Mouse (Mus musculus) forebrain, postnatal 0 days (tissue): ENCODE measurements around the gene P3h3. TPM values are rescaled to one million over a fixed set of nuclear protein-coding genes. Genes with fewer than 3 reads are reported as not detected.

Experiments
- ATAC-seq: fragments of 200-750 bp; cut with Nextera tagmentation; 2 replicates; pipeline ENCODE4 v1.8.0; 2017; ENCODE audit warnings: mild to moderate bottlenecking, moderate library complexity
- DNase-seq: peaks from one replicate; pipeline ENCODE4 v3.0.0-alpha.2; 2015
- H3K27ac ChIP-seq: fragments of 300-500 bp; sonication (generic); 2 replicates; pipeline ENCODE4 v1.5.1; 2014; ENCODE audit warnings: low read depth, mild to moderate bottlenecking, antibody characterized with exemption, low read length, moderate library complexity, mixed read lengths
- H3K27me3 ChIP-seq: fragments of 300-500 bp; sonication (generic); 2 replicates; pipeline ENCODE4 v1.6.1; 2014; ENCODE audit warnings: mild to moderate bottlenecking, low read length, mixed read lengths; ENCODE audit not compliant: insufficient read depth
- H3K36me3 ChIP-seq: fragments of 300-500 bp; sonication (generic); 2 replicates; pipeline ENCODE4 v1.6.1; 2014; ENCODE audit warnings: mild to moderate bottlenecking, moderate library complexity; ENCODE audit not compliant: insufficient read depth
- H3K4me1 ChIP-seq: fragments of 300-500 bp; sonication (generic); 2 replicates; pipeline ENCODE4 v1.6.1; 2014; ENCODE audit warnings: antibody characterized with exemption; ENCODE audit not compliant: insufficient read depth
- H3K4me2 ChIP-seq: fragments of 300-500 bp; sonication (generic); 2 replicates; pipeline ENCODE4 v1.6.1; 2014; ENCODE audit warnings: low read depth, mild to moderate bottlenecking, moderate library complexity
- H3K4me3 ChIP-seq: fragments of 300-500 bp; sonication (generic); 2 replicates; pipeline ENCODE4 v1.5.1; 2014; ENCODE audit warnings: low read depth, low read length, mixed read lengths
- H3K9ac ChIP-seq: fragments of 300-500 bp; sonication (generic); 2 replicates; pipeline ENCODE4 v1.6.1; 2014; ENCODE audit warnings: mild to moderate bottlenecking
- H3K9me3 ChIP-seq: fragments of 300-500 bp; sonication (generic); 2 replicates; pipeline ENCODE4 v1.6.1; 2016; ENCODE audit warnings: low read length
- CTCF ChIP-seq: sonication (generic); IDR thresholded peaks from 2 replicates; pipeline ENCODE4 v1.5.1; 2016; ENCODE audit warnings: antibody characterized with exemption, control low read depth, low read depth
- WGBS: fragments of 180-500 bp; shearing (Covaris S2); extraction: QIAGEN DNeasy Blood & Tissue Kit; methylation state at CpG from one replicate; pipeline ENCODE4 v1.1.7; 2014; 5-methylcytosine and 5-hydroxymethylcytosine counted together
- polyA plus RNA-seq: library from polyadenylated mRNA; unstranded; fragments of >200 nt; fragmentation: Nextera tagmentation; extraction: Ambion mirVana; gene quantifications from 2 replicates; pipeline ENCODE4 v1.2.1, GENCODE M21; 2015
- total RNA-seq: library from RNA; depleted of rRNA; stranded (reverse); fragments of >200 nt; gene quantifications from 2 replicates; pipeline ENCODE4 v1.2.3, GENCODE M21; 2014

Gene P3h3
- total and polyA plus RNA-seq, 2 experiments from 2014 or later = 9.1 to 85.7 TPM

GRCm38 (mm10) chr6:124817563-124817962 lies 40.0 kb downstream of the P3h3 start:
- H3K4me2 ChIP-seq = no peak overlapping the region
- TF ChIP-seq CTCF = no peak
- no peak for ATAC-seq
- WGBS = 94% methylated on average over 8 of the region's 8 CpGs
- peaks cover 70% of the 10 kb centered on the region for H3K36me3 ChIP-seq
- peaks cover 13% of the 10 kb centered on the region for H3K4me1 ChIP-seq
- H3K27ac ChIP-seq = no peak overlapping the region
- H3K27me3 ChIP-seq = no peaks in the 10 kb centered on the region
- H3K4me3 ChIP-seq = no peak overlapping the region
- no peak overlapping the region for H3K9ac ChIP-seq
- H3K9me3 ChIP-seq = no peaks in the 10 kb centered on the region
- DNase-seq = no peak

GRCm38 (mm10) chr6:124817125-124817524 lies 40.4 kb downstream of the P3h3 start:
- no peaks in the 10 kb centered on the region for H3K27me3 ChIP-seq
- no peak overlapping the region for H3K4me2 ChIP-seq
- H3K9ac ChIP-seq = no peak overlapping the region
- H3K4me1 ChIP-seq = peaks cover 17% of the 10 kb centered on the region
- 96% methylated on average over 11 of the region's 11 CpGs for WGBS
- no peak for ATAC-seq
- no peak overlapping the region for H3K4me3 ChIP-seq
- H3K27ac ChIP-seq = no peak overlapping the region
- H3K9me3 ChIP-seq = no peaks in the 10 kb centered on the region
- DNase-seq = no peak
- peaks cover 68% of the 10 kb centered on the region for H3K36me3 ChIP-seq
- no peak for TF ChIP-seq CTCF

GRCm38 (mm10) chr6:124816611-124817010 lies 40.9 kb downstream of the P3h3 start:
- H3K36me3 ChIP-seq = peaks cover 68% of the 10 kb centered on the region
- H3K27me3 ChIP-seq = no peaks in the 10 kb centered on the region
- H3K4me1 ChIP-seq = peaks cover 17% of the 10 kb centered on the region
- no peak overlapping the region for H3K4me3 ChIP-seq
- no peak overlapping the region for H3K9ac ChIP-seq
- ATAC-seq (no peak), DNase-seq (no peak)
- no peak overlapping the region for H3K4me2 ChIP-seq
- WGBS = 86% methylated on average over 4 of the region's 4 CpGs
- no peaks in the 10 kb centered on the region for H3K9me3 ChIP-seq
- no peak for TF ChIP-seq CTCF
- H3K27ac ChIP-seq = no peak overlapping the region

GRCm38 (mm10) chr6:124814858-124815774 lies 42.4 kb downstream of the P3h3 start:
- no peak overlapping the region for H3K4me3 ChIP-seq
- no peak overlapping the region for H3K9ac ChIP-seq
- 60% methylated on average over 9 of the region's 9 CpGs for whole genome bisulfite sequencing
- no peak overlapping the region for H3K4me2 ChIP-seq
- ATAC-seq = no peak
- H3K27ac ChIP-seq = no peak overlapping the region
- H3K9me3 ChIP-seq = no peaks in the 10 kb centered on the region
- H3K27me3 ChIP-seq = no peaks in the 10 kb centered on the region
- H3K36me3 ChIP-seq = peaks cover 59% of the 10 kb centered on the region
- DNase-seq = no peak
- H3K4me1 ChIP-seq = peaks cover 17% of the 10 kb centered on the region
- TF ChIP-seq CTCF = no peak

- Histone ChIP-seq H3K4me1 (peaks cover 20% of the 10 kb centered on the region), H3K4me2 (peak overlapping the region; percentile 90), H3K9ac (peak overlapping the region; percentile 73; the same call in 1 of the 2 replicates), H3K36me3 (peaks cover 53% of the 10 kb centered on the region), H3K9me3 (no peaks in the 10 kb centered on the region), H3K27ac (peak overlapping the region; percentile 79; the same call in 1 of the 2 replicates), H3K4me3 (peak overlapping the region; percentile 57), H3K27me3 (no peaks in the 10 kb centered on the region)
- TF ChIP-seq CTCF = no peak
- ATAC-seq (peak; percentile 34), DNase-seq (no peak)
- WGBS = 39% methylated on average over 8 of the region's 8 CpGs
These were observed 43.1 kb downstream of the P3h3 start for GRCm38 (mm10) chr6:124814448-124814847.

- TF ChIP-seq CTCF = no peak
- Histone ChIP-seq H3K4me3 (peak within 1 kb of the TSS; percentile 57), H3K4me1 (peaks cover 24% of the 10 kb centered on the region), H3K9me3 (no peaks in the 10 kb centered on the region), H3K27me3 (no peaks in the 10 kb centered on the region), H3K27ac (peak within 1 kb of the TSS; percentile 79), H3K36me3 (peaks cover 47% of the 10 kb centered on the region), H3K9ac (peak within 1 kb of the TSS; percentile 73), H3K4me2 (peak within 1 kb of the TSS; percentile 90)
- peak; percentile 87 for DNase-seq
- peak; percentile 88 for ATAC-seq
- WGBS = 2% methylated on average over 22 of the region's 22 CpGs
These were observed 43.6 kb downstream of the P3h3 start, which contains the start of gene Tpi1 for GRCm38 (mm10) chr6:124813933-124814332. TSS of gene Tpi1 (minus strand) at chr6:124814296.

- H3K9ac ChIP-seq = peak overlapping the region; percentile 73
- peak overlapping the region; percentile 79 for H3K27ac ChIP-seq
- H3K36me3 ChIP-seq = peaks cover 44% of the 10 kb centered on the region
- no peaks in the 10 kb centered on the region for H3K9me3 ChIP-seq
- TF ChIP-seq CTCF = no peak
- H3K4me1 ChIP-seq = peaks cover 27% of the 10 kb centered on the region
- H3K4me3 ChIP-seq = peak overlapping the region; percentile 57
- H3K4me2 ChIP-seq = peak overlapping the region; percentile 90
- DNase-seq = peak; percentile 77
- WGBS = 0% methylated on average over 18 of the region's 18 CpGs
- no peaks in the 10 kb centered on the region for H3K27me3 ChIP-seq
- peak; percentile 76 for ATAC-seq
These were observed 44.1 kb downstream of the P3h3 start for GRCm38 (mm10) chr6:124813496-124813895.
